Mouse (Mus musculus) erythroblast, embryonic 14.5 days (primary cell): ENCODE results near the gene Thbd. TPM values are rescaled to one million over a fixed set of nuclear protein-coding genes. Genes with fewer than 3 reads are reported as not detected.
A peak's percentile ranks its signal among the peaks of the same experiment; 100 is the strongest.

ENCODE experiments used
- H3K27me3 ChIP-seq: 2 replicates; pipeline ENCODE4 v1.6.1; 2012; ENCODE audit warnings: inconsistent platforms; ENCODE audit not compliant: control insufficient read depth
- H3K36me3 ChIP-seq: 2 replicates; pipeline ENCODE4 v1.6.1; 2012; ENCODE audit warnings: mild to moderate bottlenecking, inconsistent platforms; ENCODE audit not compliant: control insufficient read depth
- H3K4me1 ChIP-seq: 2 replicates; pipeline ENCODE4 v1.6.1; 2012; ENCODE audit warnings: inconsistent platforms; ENCODE audit not compliant: control insufficient read depth
- H3K4me3 ChIP-seq: replicated peaks from 2 replicates; pipeline ENCODE3; 2012; ENCODE audit warnings: moderate library complexity, mild to moderate bottlenecking, inconsistent platforms
- H3K9me3 ChIP-seq: 2 replicates; pipeline ENCODE4 v1.6.1; 2012; ENCODE audit warnings: low read length, inconsistent platforms, mixed read lengths; ENCODE audit not compliant: control insufficient read depth
- GATA1 ChIP-seq: IDR thresholded peaks from 2 replicates; pipeline ENCODE4 v1.6.1; 2012; ENCODE audit warnings: low read length, inconsistent platforms, mixed read lengths
- TAL1 ChIP-seq: IDR thresholded peaks from 3 replicates; pipeline ENCODE4 v1.6.1; 2012; ENCODE audit warnings: low read length, inconsistent platforms, mixed read lengths
- polyA plus RNA-seq: library from polyadenylated mRNA; stranded (reverse); fragments of >175 nt; gene quantifications from 2 replicates; pipeline ENCODE4 v1.2.3, GENCODE M21; 2012

Thbd gene
- polyA plus RNA-seq, 1 experiment: not detected

DNA sequence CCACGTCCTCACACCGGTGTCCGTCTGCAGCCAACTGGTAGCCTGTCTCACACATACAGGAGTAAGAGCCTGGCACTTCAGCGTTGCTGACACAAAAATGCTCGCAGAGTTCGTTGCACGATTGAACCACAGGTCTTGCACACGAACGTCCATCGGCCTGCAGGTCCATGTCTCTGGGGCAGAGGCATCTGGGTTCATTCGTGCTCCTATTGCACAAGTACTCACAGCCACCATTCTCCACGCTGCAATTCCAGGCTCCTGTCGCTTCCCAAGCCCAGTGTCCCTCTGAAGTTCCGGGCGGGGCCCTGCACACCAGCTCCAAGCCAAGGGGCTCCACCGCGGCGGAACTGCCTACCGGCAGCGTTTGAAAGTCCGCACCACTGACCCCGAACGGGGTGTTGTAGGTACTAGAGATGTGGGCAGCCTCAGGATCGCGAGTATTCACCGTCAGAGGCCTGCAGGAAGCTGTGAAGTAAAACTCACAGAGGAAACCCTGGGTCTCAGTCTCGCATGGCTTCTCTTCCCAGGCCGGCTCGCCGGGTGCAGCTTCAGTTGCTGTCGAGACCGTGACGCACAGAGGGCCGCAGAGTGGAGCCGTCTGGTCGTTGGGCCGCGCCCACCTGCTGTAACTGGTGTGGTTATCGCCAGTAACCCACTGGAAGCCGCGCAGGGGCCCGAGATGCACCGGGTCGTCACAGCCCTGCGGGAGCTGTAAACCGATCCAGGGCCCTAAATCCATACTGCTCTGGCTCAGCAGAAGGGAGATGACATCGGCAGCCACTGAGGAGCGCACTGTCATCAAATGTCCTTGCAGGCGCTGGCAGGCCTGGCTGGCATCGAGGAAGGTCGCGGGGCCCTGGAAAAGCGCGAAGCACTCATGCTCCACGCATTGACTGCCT is 768 bp downstream of the Thbd start:
- no peaks in the 10 kb centered on the region for H3K9me3 ChIP-seq
- no peaks in the 10 kb centered on the region for H3K36me3 ChIP-seq
- H3K4me3 ChIP-seq: peak overlapping the region; percentile 11
- H3K27me3 ChIP-seq: peaks cover 30% of the 10 kb centered on the region
- TF ChIP-seq GATA1 (no peak), TAL1 (no peak)
- no peaks in the 10 kb centered on the region; the same call in 1 of the 2 replicates for H3K4me1 ChIP-seq

DNA sequence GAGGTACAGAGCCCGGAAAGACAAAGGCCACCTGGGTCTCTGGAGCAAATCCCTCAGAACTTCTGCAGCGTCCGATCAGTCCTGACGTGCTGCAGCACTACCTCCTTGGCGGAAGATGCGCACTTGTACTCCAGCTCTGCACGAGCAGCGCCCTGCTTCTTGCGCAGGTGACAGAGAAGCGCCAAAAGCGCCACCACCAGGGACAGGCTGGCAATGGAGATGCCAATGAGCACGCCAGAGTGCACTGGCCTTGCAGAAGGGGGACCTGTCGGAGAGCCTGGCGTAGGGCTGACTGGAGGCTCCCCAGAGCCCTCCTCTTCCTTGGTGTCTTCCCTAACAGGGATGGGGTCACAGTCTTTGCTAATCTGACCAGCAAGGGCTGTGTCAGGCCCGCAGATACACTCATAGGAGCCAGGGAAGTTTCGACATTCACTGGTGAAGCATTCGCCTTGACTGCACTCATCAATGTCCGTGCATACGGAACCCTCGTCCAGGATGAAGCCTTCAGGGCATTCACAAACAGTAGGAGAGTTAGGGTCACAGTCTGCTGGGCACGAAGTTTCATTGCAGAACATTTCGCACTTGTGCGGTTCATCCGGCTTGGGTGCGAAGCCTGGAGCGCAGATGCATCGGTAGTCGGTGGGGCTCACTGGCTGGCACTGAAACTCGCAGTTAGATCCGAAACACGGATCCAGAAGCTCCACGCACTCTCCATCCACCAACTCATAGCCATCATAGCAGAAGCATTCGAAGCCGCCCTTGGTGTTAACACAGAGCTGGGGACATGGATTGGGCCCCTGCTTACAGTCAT is 1.6 kb downstream of the Thbd start:
- no peaks in the 10 kb centered on the region for H3K36me3 ChIP-seq
- no peak overlapping the region for H3K4me3 ChIP-seq
- H3K4me1 ChIP-seq: no peaks in the 10 kb centered on the region; the same call in 1 of the 2 replicates
- H3K9me3 ChIP-seq: no peaks in the 10 kb centered on the region
- peaks cover 30% of the 10 kb centered on the region for H3K27me3 ChIP-seq
- TF ChIP-seq TAL1 (no peak), GATA1 (no peak)

DNA sequence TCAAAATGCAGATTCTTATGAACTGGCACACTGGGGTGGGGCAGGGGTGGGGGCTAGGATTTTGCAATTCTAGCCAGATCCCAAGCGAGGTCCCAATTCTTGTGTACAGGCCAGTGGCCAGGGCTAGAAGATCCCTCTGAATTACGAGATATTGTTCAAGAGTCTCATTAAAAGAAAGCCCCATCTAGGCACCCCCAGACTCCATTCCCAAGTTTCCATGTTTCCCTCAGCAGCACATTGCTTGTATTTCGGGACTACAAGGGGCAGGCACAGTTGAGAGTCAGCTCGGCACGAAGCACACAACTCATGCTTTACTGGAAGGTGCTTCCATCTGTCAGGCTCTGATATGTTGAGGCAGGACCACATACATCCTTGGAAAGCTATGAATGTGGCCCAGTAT is 3.1 kb downstream of the Thbd start:
- no peaks in the 10 kb centered on the region for H3K36me3 ChIP-seq
- H3K4me1 ChIP-seq: no peaks in the 10 kb centered on the region; the same call in 1 of the 2 replicates
- TF ChIP-seq GATA1 (no peak), TAL1 (no peak)
- H3K9me3 ChIP-seq: no peaks in the 10 kb centered on the region
- peaks cover 30% of the 10 kb centered on the region for H3K27me3 ChIP-seq
- no peak overlapping the region for H3K4me3 ChIP-seq

DNA sequence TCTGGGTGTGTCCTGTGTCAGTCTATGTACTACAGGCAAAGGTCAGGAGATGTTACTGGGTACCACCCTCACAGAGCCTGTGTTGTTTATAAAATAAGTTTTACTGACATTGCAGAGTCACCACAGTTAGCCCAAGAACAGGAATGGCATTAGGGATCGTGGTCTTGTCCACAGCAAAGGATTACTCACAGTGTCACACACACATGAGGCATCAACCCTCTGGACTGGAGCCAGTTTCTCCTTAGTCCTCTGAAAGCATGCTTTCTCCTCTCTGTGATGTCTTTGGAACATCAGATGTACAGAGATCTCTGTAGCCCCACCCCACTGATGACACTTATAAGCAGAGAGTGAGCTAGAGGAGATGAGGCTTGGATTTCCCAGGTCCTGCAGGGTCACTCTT is 5.8 kb downstream of the Thbd start:
- Histone ChIP-seq H3K9me3 (no peaks in the 10 kb centered on the region), H3K4me1 (no peaks in the 10 kb centered on the region), H3K36me3 (no peaks in the 10 kb centered on the region), H3K27me3 (peaks cover 19% of the 10 kb centered on the region), H3K4me3 (no peak overlapping the region)
- TF ChIP-seq TAL1 (no peak), GATA1 (no peak)

DNA sequence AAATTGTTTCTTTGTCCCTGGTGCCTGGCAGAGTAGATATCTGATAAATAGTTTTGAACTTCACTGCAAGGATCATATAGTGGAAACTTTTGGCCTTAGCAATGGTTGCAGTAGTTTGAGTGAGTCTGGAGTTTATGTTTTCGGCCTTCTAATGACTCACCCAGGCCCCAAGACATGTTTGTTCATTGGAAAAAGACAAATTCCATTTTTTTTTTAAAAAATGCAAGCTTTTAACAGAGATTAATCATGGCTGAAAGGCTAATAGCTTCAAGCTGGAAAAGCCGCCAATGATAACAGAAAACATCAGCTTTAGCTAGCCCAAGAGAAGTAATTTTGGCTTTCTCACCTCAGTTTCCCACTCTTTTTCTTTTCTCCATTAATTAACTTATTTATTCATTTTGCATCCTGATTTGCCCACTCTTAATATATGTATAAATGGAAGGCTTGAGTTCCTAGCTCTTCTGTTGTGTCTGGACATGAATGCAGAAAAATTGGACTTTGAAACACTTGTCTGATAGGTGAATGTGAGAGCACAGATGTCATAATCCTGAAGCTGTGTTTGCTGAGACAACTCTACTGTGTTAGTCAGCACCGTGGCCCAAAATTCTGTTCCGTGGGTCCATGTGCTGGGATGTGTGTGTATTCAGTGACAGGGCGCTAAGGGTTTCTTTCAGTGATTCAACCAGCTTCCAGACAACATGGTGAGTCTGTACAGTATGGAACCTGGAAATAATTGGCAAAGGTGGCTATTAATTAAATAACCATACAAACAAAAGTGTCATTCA is 8.9 kb downstream of the Thbd start:
- H3K36me3 ChIP-seq: no peaks in the 10 kb centered on the region
- 0 out of 2 replicates have a peak, but pooled peaks cover 2% of the 10 kb centered on the region for H3K9me3 ChIP-seq
- H3K27me3 ChIP-seq: peaks cover 27% of the 10 kb centered on the region
- H3K4me3 ChIP-seq: no peak overlapping the region
- no peak for TF ChIP-seq GATA1
- no peak for TF ChIP-seq TAL1
- H3K4me1 ChIP-seq: no peaks in the 10 kb centered on the region; the same call in 1 of the 2 replicates

GRCm38 (mm10) chr2:148397784-148398100 is 10.2 kb downstream of the Thbd start:
- no peaks in the 10 kb centered on the region; the same call in 1 of the 2 replicates for H3K4me1 ChIP-seq
- H3K4me3 ChIP-seq: no peak overlapping the region
- peaks cover 27% of the 10 kb centered on the region for H3K27me3 ChIP-seq
- 0 out of 2 replicates have a peak, but pooled peaks cover 2% of the 10 kb centered on the region for H3K9me3 ChIP-seq
- TF ChIP-seq TAL1 (no peak), GATA1 (no peak)
- H3K36me3 ChIP-seq: no peaks in the 10 kb centered on the region

DNA sequence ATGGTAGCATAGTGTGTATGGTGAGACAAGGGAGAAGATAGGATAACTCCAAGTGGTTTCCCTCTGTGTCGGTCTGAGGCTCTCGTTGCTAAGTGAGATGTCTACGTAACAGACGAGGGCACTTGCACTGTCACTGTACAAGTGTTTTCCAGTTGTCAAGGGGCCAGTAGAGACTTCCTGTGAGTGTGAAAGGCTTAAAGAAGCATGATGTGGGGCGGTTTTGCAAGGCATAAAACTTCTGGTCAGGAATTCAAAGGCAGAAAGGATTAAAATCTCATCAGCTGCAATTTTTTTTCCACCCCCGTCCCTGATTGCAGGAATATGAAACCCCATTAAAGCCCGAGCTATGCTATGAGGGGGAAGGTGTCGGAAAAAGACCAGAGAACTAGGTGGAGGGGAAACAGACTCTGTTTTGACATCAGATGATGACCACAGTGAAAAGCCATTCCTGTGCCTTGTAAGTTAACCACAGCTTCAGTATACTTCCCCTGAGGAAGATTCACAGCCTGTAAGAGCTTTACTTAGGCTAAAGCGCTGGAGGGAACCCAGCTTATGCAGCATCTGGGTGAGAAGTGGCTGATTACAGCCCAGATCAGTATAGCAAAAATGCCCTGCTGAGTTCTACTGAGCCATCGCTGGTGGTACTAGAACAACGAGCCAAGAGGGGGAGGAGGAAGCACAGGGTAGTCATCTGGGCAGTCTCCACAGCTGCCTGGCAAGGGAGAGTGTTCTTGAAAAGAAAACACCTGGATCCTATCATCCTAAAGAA is 10.8 kb downstream of the Thbd start:
- no peaks in the 10 kb centered on the region; the same call in 1 of the 2 replicates for H3K4me1 ChIP-seq
- H3K36me3 ChIP-seq: no peaks in the 10 kb centered on the region
- TF ChIP-seq TAL1 (no peak), GATA1 (no peak)
- peaks cover 27% of the 10 kb centered on the region for H3K27me3 ChIP-seq
- H3K4me3 ChIP-seq: no peak overlapping the region
- H3K9me3 ChIP-seq: 0 out of 2 replicates have a peak, but pooled peaks cover 2% of the 10 kb centered on the region

DNA sequence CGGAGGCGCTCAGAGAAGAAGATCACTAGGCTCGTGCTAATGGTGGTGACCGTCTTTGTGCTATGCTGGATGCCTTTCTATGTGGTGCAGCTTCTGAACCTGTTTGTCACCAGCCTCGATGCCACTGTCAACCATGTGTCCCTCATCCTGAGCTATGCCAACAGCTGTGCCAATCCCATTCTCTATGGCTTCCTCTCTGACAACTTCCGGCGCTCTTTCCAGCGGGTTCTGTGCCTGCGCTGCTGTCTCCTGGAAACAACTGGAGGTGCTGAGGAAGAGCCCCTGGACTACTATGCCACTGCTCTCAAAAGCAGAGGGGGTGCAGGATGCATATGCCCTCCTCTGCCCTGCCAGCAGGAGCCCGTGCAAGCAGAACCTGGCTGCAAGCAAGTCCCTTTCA is 11.8 kb downstream of the Thbd start:
- TF ChIP-seq TAL1: no peak
- TF ChIP-seq GATA1: no peak
- Histone ChIP-seq H3K9me3 (0 out of 2 replicates have a peak, but pooled peaks cover 2% of the 10 kb centered on the region), H3K4me3 (no peak overlapping the region), H3K27me3 (peaks cover 27% of the 10 kb centered on the region), H3K4me1 (no peaks in the 10 kb centered on the region; the same call in 1 of the 2 replicates), H3K36me3 (no peaks in the 10 kb centered on the region)
